Mouse (Mus musculus) right cerebral cortex, adult 18-20 months (tissue): ENCODE data around the gene Gatad2b.
"Not testable (repeated sequence)": the region's sequence is repeated elsewhere in the genome, so short reads cannot be mapped to it uniquely, and the experiment has no call there.

Experiments used
- DNase-seq: peaks from one replicate; pipeline ENCODE4 v3.0.0; 2022; ENCODE audit warnings: mixed read lengths

Gatad2b gene

DNA sequence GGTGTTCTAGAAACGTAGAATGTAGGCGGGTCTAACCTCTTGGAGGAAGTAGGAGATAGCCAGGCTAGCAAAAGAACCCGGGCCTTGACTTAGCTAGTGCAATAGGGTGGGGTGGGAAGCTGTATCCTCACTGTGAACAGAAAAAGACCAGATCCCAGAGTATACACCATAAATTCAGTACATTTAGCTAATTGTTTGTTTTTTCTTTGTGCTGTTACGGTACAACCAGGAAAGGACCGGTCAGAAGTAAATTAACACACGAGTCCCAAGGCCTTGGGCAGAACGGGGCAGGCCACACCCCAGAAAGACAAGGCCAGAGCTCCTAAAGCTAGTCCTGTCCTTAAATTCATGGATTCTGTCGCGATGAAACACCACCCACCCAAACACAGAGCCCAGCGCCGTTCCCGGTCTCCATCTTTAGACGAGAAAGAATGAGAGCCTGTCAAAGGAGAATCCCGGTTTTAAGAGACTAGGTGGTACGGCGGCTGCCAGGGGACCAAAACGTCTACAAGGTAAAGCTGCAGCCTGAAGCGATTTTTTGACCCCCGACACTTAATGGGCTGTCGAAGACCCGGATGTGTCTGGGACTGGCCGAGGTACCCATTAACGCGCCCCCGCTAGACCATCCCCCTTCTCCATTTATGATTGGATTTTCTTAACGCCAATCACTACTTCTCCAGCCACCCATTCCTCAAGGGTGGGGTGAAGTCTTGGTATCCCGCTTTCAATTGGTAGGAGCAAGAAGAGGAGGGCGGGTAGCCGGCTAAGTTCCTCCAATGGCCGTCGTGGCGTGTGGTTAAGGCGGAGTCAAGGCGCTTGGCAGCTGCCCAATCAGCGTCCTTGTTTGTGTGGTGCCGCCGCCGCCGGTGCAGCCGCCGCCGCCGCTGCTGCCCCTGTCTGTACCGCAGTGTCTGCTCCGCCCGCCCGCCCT is at the start of gene Gatad2b:
Gatad2b (plus strand) TSS at position 834 of the 931 bp plus-strand sequence.
- DNase-seq = peak; percentile 99

DNA sequence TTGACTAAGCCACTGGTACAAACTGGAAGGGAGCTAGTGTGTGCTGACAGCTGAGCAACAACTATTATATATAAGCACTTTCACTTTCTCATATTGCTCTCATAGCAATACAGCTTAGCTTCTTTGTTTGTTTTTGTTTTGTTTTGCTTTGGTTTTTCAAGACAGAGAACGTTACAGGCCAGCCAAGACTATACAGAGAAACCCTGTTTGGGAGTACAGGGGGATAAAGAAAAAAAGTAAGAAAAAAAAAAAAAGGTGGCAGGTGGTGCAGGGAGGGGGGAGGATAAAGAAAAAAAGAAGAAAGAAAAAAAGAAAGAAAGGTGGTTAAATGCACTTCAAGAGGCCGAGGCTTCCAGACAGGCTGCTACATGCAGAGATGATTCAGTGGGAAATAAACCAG is 47.6 kb upstream of the Gatad2b start:
- DNase-seq = no peak

- no peak for DNase-seq
Measured at GRCm38 (mm10) chr3:90247630-90247959, 45.4 kb upstream of the Gatad2b start.

GRCm38 (mm10) chr3:90247960-90248745 is 44.8 kb upstream of the Gatad2b start, which contains the start of gene Slc39a1:
Gene Slc39a1 (plus strand): TSS chr3:90248172.
- peak; percentile 93 for DNase-seq

DNA sequence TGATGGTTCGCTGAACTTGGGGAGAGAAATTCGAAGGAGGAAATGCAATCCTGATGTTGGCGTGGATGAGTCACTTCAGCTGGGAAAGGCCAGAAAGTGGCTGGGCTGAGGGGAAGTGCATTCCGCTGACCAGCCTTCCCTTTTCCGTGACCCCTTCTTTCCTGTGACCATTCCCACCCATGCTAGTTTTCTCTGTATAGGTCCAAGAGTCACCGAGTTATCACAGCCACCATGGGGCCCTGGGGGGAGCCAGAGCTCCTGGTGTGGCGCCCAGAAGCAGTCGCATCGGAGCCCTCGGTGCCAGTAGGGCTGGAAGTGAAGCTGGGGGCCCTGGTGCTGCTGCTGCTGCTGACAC is 44.3 kb upstream of the Gatad2b start:
- no peak for DNase-seq

GRCm38 (mm10) chr3:90250791-90251190 is 42.2 kb upstream of the Gatad2b start:
- DNase-seq = no peak

DNA sequence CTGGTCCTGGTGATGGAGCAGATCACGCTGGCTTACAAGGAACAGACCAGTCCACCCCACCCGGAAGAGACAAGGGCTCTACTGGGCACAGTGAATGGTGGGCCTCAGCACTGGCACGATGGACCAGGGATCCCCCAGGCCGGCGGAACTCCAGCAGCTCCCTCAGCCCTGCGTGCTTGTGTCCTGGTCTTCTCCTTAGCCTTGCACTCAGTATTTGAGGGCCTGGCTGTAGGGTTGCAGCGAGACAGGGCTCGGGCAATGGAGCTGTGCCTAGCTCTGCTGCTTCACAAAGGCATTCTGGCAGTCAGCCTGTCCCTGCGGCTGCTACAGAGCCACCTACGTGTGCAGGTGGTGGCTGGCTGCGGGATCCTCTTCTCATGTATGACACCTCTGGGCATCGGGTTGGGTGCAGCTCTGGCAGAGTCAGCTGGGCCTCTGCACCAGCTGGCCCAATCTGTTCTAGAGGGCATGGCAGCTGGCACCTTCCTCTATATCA is 41.2 kb upstream of the Gatad2b start:
- DNase-seq = not testable (repeated sequence)

- not testable (repeated sequence) for DNase-seq
Measured at GRCm38 (mm10) chr3:90252659-90253058, 40.3 kb upstream of the Gatad2b start.

DNA sequence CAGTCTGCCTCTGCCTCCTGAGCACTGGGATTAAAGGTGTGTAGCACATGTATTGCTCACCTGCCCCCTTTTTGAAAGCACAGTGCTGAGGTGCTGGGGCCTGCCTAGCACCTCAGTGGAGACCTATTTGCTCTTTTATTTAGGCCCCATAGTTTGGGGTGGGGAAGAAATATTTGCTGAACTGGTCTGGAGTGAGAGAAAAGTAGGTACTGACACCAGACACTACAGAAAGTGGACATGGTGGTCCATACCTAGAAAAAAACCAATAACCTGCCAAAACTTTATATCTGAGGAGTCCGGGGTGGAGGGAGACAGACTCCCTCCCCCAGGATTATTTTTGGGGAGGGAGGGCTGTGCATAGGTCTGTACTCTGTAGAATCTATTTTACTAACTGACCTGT is 39.8 kb upstream of the Gatad2b start:
- DNase-seq = not testable (repeated sequence)

DNA sequence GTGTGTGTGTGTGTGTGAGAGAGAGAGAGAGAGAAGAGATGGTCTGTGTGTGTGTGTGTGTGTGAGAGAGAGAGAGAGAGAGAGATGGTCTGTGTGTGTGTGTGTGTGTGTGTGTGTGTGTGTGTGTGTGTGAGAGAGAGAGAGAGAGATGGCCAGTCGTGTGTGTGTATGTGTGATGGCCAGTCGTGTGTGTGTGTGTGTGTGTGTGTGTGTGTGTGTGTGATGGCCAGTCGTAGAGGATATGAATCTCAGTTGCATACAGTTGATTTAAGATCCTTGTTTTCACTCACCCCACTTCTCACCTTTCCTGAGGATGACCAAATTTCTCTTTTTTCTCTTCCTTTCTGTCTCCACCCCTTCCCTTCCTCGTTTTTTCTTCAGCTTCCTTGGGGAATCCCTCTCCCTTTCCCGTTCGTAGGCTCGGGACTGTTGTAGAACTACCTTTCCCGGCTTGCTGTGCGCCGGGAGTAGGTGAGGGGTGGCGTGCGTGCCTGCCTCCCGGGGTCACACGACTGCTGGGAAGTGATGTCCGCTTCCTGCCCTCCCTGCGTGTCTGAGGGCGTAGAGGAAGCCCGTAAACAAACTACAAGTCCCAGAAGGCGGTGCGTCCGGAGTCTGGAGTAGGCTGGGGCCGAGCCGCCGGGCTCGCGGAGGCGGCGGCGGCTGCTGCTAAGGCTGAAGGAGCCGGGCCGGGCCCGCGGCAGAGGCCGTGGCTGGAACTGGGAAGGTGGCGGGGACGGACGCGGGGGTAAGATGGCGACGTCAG is 39.1 kb upstream of the Gatad2b start, which contains the start of gene Crtc2:
Crtc2 (plus strand) TSS at position 511 of the 766 bp plus-strand sequence.
- peak; percentile 99 for DNase-seq

DNA sequence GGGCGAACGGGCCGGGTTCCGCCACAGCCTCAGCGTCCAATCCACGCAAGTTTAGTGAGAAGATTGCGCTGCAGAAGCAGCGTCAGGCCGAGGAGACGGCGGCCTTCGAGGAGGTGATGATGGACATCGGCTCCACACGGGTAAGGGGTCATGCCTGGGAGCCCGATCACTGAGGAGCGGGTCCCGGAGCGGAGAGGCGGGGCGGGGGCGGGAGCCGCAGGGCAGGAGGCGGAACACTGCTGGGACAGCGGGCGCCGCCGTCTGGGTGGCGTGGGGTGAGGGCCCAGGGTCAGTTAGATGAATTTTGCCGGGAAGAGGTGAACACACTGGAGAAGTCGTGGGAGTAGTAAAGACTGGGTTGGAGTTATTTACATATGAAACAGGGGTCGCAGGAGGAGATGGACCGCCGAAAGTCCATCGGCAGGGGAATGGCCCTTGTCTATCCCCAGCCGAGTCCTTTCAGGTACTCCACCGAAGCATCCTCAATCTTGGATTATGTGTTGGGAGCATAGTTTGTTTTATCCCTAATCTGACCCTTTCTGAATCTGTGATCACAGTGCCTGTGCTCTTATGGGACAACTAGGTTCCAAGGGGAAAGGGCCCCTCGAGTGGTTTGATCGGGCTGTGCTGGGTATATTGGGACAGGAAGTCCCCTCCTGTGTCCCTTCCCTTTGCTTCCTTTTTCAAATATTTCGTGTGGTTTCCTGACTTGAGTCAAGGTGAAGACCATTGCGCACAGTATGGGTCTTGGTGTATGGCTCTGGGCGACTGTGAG is 38.4 kb upstream of the Gatad2b start:
- DNase-seq = no peak

GRCm38 (mm10) chr3:90255194-90255565 is 37.8 kb upstream of the Gatad2b start:
- DNase-seq = no peak

GRCm38 (mm10) chr3:90255784-90256353 is 37.1 kb upstream of the Gatad2b start:
- no peak for DNase-seq

- DNase-seq = no peak
Measured at GRCm38 (mm10) chr3:90256731-90257530, 36.0 kb upstream of the Gatad2b start.

DNA sequence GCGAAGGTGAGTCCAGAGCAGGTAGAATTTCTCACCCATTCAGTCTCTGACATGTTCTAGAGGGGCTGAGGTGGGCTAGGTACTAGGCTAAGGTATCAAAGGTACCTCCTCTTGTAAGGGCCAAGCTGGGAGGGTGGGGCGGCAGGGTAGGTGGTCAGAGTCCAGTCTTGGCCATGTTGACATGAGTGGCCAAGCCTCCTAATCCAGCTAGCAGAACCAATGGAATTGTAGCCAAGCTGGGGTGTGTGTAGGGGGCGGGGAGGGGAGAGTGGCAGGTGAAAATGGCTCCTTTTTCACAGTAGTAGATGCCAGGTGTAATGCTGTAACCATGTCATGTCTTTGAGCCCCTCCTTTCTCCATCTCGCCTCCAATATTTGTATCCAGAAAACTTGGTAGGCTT is 34.5 kb upstream of the Gatad2b start:
- no peak for DNase-seq

- DNase-seq = no peak
Measured at GRCm38 (mm10) chr3:90263121-90263771, 29.7 kb upstream of the Gatad2b start.

GRCm38 (mm10) chr3:90264687-90265033 is 28.3 kb upstream of the Gatad2b start:
- no peak for DNase-seq

GRCm38 (mm10) chr3:90265034-90265931 is 27.7 kb upstream of the Gatad2b start, which contains the start of gene Dennd4b:
Gene Dennd4b (plus strand): TSS chr3:90265185.
- DNase-seq = peak; percentile 88
